Mouse (Mus musculus) cerebellum, adult 18-20 months (tissue): ENCODE results near the gene Tatdn2.
"Not testable (repeated sequence)": the region's sequence is repeated elsewhere in the genome, so short reads cannot be mapped to it uniquely, and the experiment has no call there.

ENCODE experiments used
- DNase-seq, 2 experiments: peaks; one replicate each; pipeline ENCODE4 v3.0.0; 2021

The Tatdn2 gene

GRCm38 (mm10) chr6:113672989-113673388, 23.9 kb upstream of the Tatdn2 start:
- DNase-seq = no peak

GRCm38 (mm10) chr6:113675234-113675633, 21.6 kb upstream of the Tatdn2 start:
- DNase-seq = no peak

GRCm38 (mm10) chr6:113675991-113676390, 20.9 kb upstream of the Tatdn2 start:
- no peak for DNase-seq

GRCm38 (mm10) chr6:113677070-113677734, 19.6 kb upstream of the Tatdn2 start:
- no peak for DNase-seq

- DNase-seq = peak in 1 of 2 experiments; percentile 18
Observed at GRCm38 (mm10) chr6:113678246-113679012, 18.4 kb upstream of the Tatdn2 start.

- no peak for DNase-seq
Observed at GRCm38 (mm10) chr6:113679993-113680566, 16.8 kb upstream of the Tatdn2 start.

- peak; percentile 74 to 78 for DNase-seq
Observed at GRCm38 (mm10) chr6:113681271-113681670, 15.6 kb upstream of the Tatdn2 start.

- DNase-seq = no peak
Observed at GRCm38 (mm10) chr6:113683081-113683825, 13.6 kb upstream of the Tatdn2 start.

GRCm38 (mm10) chr6:113686551-113687125, 10.2 kb upstream of the Tatdn2 start:
- peak; percentile 40 to 54 for DNase-seq

- DNase-seq = no peak
Observed at GRCm38 (mm10) chr6:113690008-113690399, 6.8 kb upstream of the Tatdn2 start.

- no peak for DNase-seq
Observed at GRCm38 (mm10) chr6:113690400-113691083, 6.3 kb upstream of the Tatdn2 start.

GRCm38 (mm10) chr6:113691084-113691462, 5.8 kb upstream of the Tatdn2 start:
- no peak for DNase-seq

- DNase-seq = no peak
Observed at GRCm38 (mm10) chr6:113692661-113693133, 4.2 kb upstream of the Tatdn2 start.

GRCm38 (mm10) chr6:113693377-113693776, 3.5 kb upstream of the Tatdn2 start:
- DNase-seq = no peak

GRCm38 (mm10) chr6:113695203-113695602, 1.6 kb upstream of the Tatdn2 start:
- DNase-seq = no peak

GRCm38 (mm10) chr6:113695766-113696355, 989 bp upstream of the Tatdn2 start:
- DNase-seq = no peak

- DNase-seq = peak in 1 of 2 experiments; percentile 34
Observed at GRCm38 (mm10) chr6:113697222-113698205, 664 bp downstream of the Tatdn2 start.

GRCm38 (mm10) chr6:113712718-113713117, 15.9 kb downstream of the Tatdn2 start:
- no peak for DNase-seq

- not testable (repeated sequence) for DNase-seq
Observed at GRCm38 (mm10) chr6:113713389-113713788, 16.5 kb downstream of the Tatdn2 start.

GRCm38 (mm10) chr6:113714276-113714675, 17.4 kb downstream of the Tatdn2 start:
- no peak for DNase-seq
